Mouse (Mus musculus) mesoderm, embryonic 11.5 days (tissue): ENCODE data around the gene Ccl11.

Source experiments
- DNase-seq: peaks from one replicate; pipeline ENCODE4 v3.0.0-alpha.2; 2012; ENCODE audit warnings: low read depth, low spot score

Gene Ccl11

GRCm38 (mm10) chr11:82057646-82058045, at the start of gene Ccl11:
Ccl11 (plus strand) TSS chr11:82057823.
- DNase-seq = no peak

- no peak for DNase-seq
These were observed 47.5 kb upstream of the Ccl11 start for GRCm38 (mm10) chr11:82010115-82010514.

GRCm38 (mm10) chr11:82011411-82012193, 46.0 kb upstream of the Ccl11 start:
- DNase-seq = no peak

GRCm38 (mm10) chr11:82013756-82014155, 43.9 kb upstream of the Ccl11 start:
- no peak for DNase-seq

GRCm38 (mm10) chr11:82015066-82015465, 42.6 kb upstream of the Ccl11 start:
- DNase-seq = no peak

- no peak for DNase-seq
These were observed 41.3 kb upstream of the Ccl11 start for GRCm38 (mm10) chr11:82016181-82016780.

GRCm38 (mm10) chr11:82019389-82019788, 38.2 kb upstream of the Ccl11 start:
- DNase-seq = no peak

- no peak for DNase-seq
These were observed 37.8 kb upstream of the Ccl11 start for GRCm38 (mm10) chr11:82019793-82020192.

GRCm38 (mm10) chr11:82021406-82021805, 36.2 kb upstream of the Ccl11 start:
- DNase-seq = no peak

- DNase-seq = no peak
These were observed 35.0 kb upstream of the Ccl11 start for GRCm38 (mm10) chr11:82022504-82023056.

- DNase-seq = no peak
These were observed 33.9 kb upstream of the Ccl11 start for GRCm38 (mm10) chr11:82023769-82024168.

- no peak for DNase-seq
These were observed 27.5 kb upstream of the Ccl11 start for GRCm38 (mm10) chr11:82030171-82030570.

- DNase-seq = no peak
These were observed 25.5 kb upstream of the Ccl11 start for GRCm38 (mm10) chr11:82032136-82032535.

- peak; percentile 36 for DNase-seq
These were observed 24.8 kb upstream of the Ccl11 start for GRCm38 (mm10) chr11:82032678-82033344.

- no peak for DNase-seq
These were observed 23.2 kb upstream of the Ccl11 start for GRCm38 (mm10) chr11:82034446-82034845.

- no peak for DNase-seq
These were observed 22.3 kb upstream of the Ccl11 start, which contains the start of gene Ccl2 for GRCm38 (mm10) chr11:82035356-82035755. Ccl2 (plus strand) TSS chr11:82035571.

GRCm38 (mm10) chr11:82035857-82036256, 21.8 kb upstream of the Ccl11 start:
- DNase-seq = no peak

GRCm38 (mm10) chr11:82038535-82038934, 19.1 kb upstream of the Ccl11 start, which contains the start of gene Gm17268:
Gm17268 (minus strand) TSS chr11:82038562.
- DNase-seq = no peak

- DNase-seq = no peak
These were observed 18.4 kb upstream of the Ccl11 start for GRCm38 (mm10) chr11:82039132-82039660.

GRCm38 (mm10) chr11:82041671-82042080, 15.9 kb upstream of the Ccl11 start:
- DNase-seq = no peak

GRCm38 (mm10) chr11:82045471-82045870, 12.2 kb upstream of the Ccl11 start, which contains the start of gene Ccl7:
Ccl7 (plus strand) TSS chr11:82045712.
- DNase-seq = no peak
